Mouse (Mus musculus) CD4-positive, CD25-positive, alpha-beta regulatory T cell, adult 4 months (primary cell): ENCODE measurements around the gene Zbtb38. TPM values are rescaled to one million over a fixed set of nuclear protein-coding genes. Genes with fewer than 3 reads are reported as not detected.

Experiments used
- ATAC-seq: one replicate; pipeline ENCODE4 v1.8.0; 2017
- polyA plus RNA-seq, 2 experiments: library from polyadenylated mRNA; unstranded; fragments of 100-300 nt; shearing (Covaris generic); gene quantifications; one replicate each; pipeline ENCODE4 v1.2.1; 2017

Gene Zbtb38
- polyA plus RNA-seq, 2 experiments from 2014 or later: 80.3 to 85.0 TPM

- ATAC-seq: no peak
Measured at GRCm38 (mm10) chr9:96636423-96637156, 116.0 kb downstream of the Zbtb38 start.

DNA sequence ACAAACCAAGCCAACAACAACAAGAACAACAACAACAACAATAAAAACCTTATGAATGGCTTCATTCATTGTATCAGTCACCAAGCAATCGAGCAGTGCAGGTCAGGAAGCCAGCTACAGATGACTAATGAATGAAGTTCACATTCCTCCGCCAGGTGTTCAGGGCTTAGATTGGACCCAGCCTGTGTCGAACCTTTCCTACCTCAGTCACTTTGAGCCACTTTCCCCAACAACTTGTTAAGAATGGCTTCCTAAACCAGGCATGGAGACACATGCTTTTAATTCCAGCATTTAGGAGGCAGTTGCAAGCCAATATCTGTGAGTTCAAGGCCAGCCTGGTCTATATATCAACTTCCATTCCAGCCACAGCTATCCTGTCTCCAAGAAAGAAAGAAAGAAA, 116.7 kb downstream of the Zbtb38 start:
- no peak for ATAC-seq

DNA sequence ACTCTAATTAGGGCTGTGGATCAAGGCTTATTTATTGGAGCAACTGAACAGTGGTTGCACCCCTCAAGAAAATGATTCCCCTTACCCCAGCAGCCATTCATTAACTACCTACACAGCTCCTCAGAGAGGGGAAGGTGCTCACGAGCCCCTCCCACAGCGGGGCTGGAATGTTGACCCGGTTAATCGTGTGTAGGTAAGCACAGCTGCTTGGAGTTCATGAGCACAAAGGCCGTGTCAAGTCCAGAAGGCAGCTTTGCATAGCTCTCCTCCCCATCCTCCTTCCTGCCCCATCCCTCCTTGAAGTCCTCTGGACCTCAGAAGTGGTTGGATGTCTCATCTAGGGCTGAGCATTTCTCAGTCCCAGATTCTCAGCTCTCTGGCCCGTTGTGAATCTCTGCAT, 117.5 kb downstream of the Zbtb38 start:
- no peak for ATAC-seq

- no peak for ATAC-seq
Measured at GRCm38 (mm10) chr9:96633771-96634170, 118.9 kb downstream of the Zbtb38 start.

Other genes with a start within 250 kb of the Zbtb38 start
- not detected for gene Gm28729, start 227.6 kb downstream of the Zbtb38 start, polyA plus RNA-seq
- 10 to 100 TPM; 31.2 to 43.3 TPM for gene Rasa2, start 121.2 kb downstream of the Zbtb38 start, polyA plus RNA-seq
- 10 to 100 TPM in 1 of 2 experiments, 1 to 10 TPM in 1; 9.4 to 12.0 TPM for gene Pxylp1, start 139.8 kb upstream of the Zbtb38 start, polyA plus RNA-seq